Mouse (Mus musculus): ENCODE measurements at regions not wholly inside any gene's neighbourhood (a gene's known extent, or its start where the extent isn't known, plus 50 kb on each side); places are given as distances from the start of the nearest gene placed in this dataset.
"Not testable (repeated sequence)": the region's sequence is repeated elsewhere in the genome, so short reads cannot be mapped to it uniquely, and the experiment has no call there.

DNA sequence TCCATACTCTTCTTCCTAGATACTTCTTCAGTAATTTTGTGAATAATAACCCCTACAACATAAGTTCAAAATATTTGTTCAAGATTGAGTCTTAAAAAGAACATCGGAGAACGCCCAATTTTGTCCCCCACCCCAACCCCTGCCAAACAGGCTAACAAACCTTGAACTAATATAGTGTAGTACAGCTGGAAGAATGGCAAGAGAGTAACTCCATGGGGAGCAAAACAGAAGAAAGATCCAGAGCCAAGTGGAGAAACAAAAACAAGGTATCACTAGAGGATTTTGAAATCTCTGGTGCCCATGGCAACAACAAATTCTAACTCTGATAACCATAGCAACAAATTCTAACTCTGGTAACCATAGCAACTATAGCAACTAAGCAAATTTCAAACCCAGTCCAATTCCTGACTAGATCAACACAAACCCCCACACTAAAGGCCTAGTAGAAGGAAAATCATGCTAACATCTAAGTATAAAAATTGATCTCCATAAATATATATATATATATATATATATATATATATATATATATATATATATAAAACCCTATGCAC, 74.2 kb upstream of the Magee2 start:
- DNase-seq, result no peak

DNA sequence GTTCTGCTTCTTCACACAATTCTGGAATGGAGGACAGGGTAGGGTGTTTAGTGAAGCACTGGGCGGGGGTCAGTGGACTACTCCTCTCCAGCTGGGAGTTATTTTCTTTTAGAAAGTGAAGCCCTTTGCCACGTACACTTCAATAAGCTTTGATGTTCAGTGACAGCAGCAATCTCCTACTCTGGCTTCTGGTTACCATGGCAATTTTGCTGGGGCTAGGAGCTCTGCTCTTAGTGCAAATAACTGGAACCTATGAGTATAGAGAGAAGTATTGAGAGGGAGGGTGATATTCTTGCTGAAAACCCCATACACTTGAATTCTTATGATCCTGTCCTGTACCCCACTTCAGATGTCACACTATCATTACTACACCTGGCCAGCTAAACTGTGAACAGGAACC, 94.5 kb upstream of the Magee2 start:
- no peak for DNase-seq

DNA sequence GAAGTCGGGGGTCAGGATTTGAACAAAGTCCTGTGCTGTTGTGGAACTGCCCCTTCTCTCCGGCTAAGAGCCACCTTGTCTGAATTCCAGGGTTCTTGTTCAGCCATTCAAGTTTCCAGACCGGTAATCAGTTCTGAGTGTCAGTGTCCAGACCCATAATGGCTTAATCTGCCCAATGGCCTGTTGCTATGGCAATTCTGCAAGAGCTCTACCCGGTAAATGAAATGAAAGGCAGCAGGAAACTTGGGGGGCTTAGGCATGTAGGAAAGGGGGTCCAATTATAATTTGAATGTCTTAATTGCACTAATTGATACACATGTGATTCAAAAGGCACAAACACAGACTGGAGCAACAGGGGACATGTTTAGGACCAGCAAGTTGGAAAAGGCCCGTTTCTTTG, 95.7 kb upstream of the Magee2 start:
- DNase-seq, result not testable (repeated sequence)

DNA sequence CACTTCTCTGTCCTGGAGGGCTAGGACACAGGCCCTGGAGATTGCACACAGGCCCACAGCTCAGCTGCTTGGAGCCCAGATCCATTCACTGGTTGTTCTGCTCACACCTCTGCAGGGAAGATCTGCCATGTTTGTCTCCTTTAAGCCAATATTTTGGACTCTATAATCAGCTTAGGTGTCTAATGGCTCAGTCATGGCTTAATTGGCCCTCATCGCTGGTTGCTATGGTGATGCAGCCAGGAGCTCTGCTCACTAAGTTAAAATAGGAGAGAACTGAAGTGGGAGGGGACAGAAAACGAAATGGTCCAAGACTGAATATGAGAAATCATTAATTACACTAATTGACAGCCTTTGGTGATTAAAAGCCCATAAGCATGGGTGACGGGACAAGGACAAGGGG, 96.3 kb upstream of the Magee2 start:
- not testable (repeated sequence) for DNase-seq

DNA sequence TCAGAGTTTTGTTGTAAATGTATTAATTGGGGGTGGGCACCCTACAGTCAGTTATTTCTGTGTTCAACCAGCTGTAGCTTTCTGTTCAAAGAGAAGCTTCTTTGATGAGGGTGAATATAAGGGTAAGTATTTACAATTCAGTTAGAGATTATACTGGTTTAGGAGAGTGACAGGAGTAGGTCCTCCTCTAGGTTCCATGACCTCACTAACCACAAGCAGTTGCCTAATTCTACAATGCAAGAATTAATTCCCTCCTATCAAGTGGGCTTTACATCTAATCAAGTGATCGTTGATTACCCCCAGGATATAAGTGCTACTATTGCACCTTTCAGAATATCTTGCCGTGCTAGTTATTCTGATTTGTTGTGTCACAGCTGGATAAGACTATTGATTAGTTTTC, 101.1 kb upstream of the Pbdc1 start:
- DNase-seq, result no peak

DNA sequence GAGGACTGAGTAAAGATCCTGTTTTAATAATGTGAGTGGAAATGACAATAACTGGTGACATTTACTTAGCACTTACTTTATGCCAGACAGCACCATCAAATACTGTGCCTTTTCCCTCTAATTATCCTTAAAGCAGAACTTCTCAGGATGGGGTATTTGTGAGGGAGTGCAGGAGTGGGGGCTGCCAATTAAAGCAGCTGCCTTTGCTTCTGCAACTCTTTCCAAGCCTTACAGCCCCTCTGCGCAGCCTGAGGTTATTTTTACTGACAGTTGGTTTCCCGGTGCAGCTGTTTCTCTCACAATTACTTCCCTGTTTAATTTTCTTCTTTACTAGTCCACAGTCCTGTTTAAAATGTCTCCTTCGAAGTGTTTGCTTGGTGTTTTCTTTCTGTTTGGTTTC, 76.3 kb upstream of the Pbdc1 start:
- no peak for DNase-seq

DNA sequence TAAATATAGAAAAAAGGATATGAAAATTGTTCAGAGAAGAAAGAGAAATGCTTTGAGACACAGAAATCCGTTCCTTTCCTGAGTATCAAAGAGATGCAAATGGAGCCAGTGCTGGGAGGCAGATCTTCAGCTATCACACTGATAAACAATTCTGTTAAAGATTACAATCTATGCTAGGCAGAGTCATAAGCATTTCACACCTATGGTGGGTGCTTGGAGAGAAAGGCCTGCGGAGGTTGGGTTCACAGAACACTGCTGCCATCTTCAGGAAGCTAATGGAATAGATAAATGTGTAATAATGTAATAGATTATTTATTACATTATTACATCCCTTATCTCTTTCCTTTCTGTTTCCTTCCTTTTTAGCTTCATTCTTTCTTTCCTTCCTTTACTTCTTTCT, 73.1 kb upstream of the Pbdc1 start:
- peak; percentile 16 for DNase-seq

All from cerebellum, adult 8-10 months (tissue).